Mouse (Mus musculus): Measurements from ENCODE around the gene Hnrnph1. TPM values are rescaled to one million over a fixed set of nuclear protein-coding genes. Genes with fewer than 3 reads are reported as not detected.

Hnrnph1 gene
- 1,000 to 10,000 TPM in 1 of 2 experiments, 100 to 1,000 TPM in 1; 983 to 1,083 TPM for total RNA-seq (2023)

GRCm38 (mm10) chr11:50376911-50377891 is at the start of gene Hnrnph1:
Hnrnph1 (plus strand) TSS chr11:50376990.

DNA sequence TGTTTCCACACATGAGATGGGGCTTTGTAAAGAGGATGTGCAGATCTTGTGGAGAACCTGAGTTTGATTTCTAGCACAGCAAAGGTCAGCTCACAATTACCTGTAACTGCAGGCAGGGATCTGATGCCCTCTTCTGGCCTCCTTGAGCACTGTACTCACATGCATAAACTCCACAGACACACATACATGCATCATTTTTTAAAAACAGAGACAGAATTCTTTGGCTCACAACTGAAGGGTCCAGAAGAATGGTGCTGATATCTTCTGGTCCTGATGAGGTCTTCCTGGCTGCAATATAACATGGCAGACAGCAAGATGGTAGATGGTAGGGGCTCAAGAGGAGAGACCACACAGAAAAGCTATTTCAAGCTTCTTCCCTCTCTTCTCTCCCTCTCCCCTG is 22.6 kb upstream of the Hnrnph1 start, which contains the start of gene Cby3:
Gene Cby3, plus strand, starts transcription at position 301 of the 400 bp plus-strand sequence.

GRCm38 (mm10) chr11:50430277-50431133 is 53.7 kb downstream of the Hnrnph1 start, which contains the start of gene Rufy1:
Rufy1 (minus strand) TSS chr11:50431125.

Other genes starting within 250 kb of the Hnrnph1 start
- gene Tbc1d9b, start 245.6 kb upstream of the Hnrnph1 start, total RNA-seq (2023) = 10 to 100 TPM; 74.5 to 79.3 TPM
- 1 to 10 TPM; 3.8 to 4.2 TPM for gene Mrnip, start 202.5 kb upstream of the Hnrnph1 start, total RNA-seq (2023)
- gene Sqstm1, start 166.2 kb upstream of the Hnrnph1 start, total RNA-seq (2023) = 100 to 1,000 TPM; 403 to 404 TPM
- gene Mgat4b, start 166.1 kb upstream of the Hnrnph1 start, total RNA-seq (2023) = 10 to 100 TPM; 10.4 to 14.6 TPM
- gene Ltc4s, start 138.4 kb upstream of the Hnrnph1 start, total RNA-seq (2023) = not detected
- 10 to 100 TPM; 42.7 to 44.5 TPM for gene Maml1, start 84.7 kb upstream of the Hnrnph1 start, total RNA-seq (2023)
- 100 to 1,000 TPM; 170 to 196 TPM for gene Canx, start 51.3 kb upstream of the Hnrnph1 start, total RNA-seq (2023)
- not detected for gene Cby3, start 22.5 kb upstream of the Hnrnph1 start, total RNA-seq (2023)
- gene Rufy1, start 54.1 kb downstream of the Hnrnph1 start, total RNA-seq (2023) = 10 to 100 TPM; 21.1 to 21.9 TPM
- gene Adamts2, start 225.1 kb downstream of the Hnrnph1 start, total RNA-seq (2023) = under 1 TPM in 1 of 2 experiments, not detected in 1; 0.06 TPM